13 mouse cellular contexts compared by ENCODE assay signal in the genomic region with DNA sequence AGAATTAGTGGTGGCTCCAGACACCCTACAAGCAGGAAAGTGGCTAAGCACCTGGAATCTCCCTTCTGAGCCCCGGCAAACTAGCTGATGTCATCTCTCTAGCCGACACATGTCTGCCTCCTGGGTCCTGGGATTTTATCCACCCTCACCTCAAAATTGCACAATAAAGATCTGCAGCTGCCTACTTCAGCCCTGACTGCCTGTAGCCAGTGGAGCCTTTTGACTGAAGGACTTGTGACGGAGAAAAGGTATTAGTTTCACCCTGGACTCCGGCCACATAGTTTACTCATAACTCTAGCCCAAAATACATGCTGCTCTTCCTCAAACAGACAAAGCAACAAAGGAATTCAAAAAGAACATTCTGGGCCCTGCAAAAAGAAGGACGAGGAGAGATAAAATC.
DNase-seq lines count a peak whose midpoint lies in the region; ATAC-seq and TF ChIP-seq lines count a peak whose summit lies in the region.
"Had no signal": no experiment of that assay in that cellular context is flagged by ENCODE, and none has a peak within 500 bp of the region (broad histone marks: within the 10 kb centered on the region; RNA-seq: fewer than 3 reads in every experiment).

No protein-coding gene starts in this region.

- no peaks in the 10 kb centered on the region for H3K27me3 ChIP-seq in heart, embryonic 10.5 days (ENCODE audit: insufficient read depth, poor library complexity, severe bottlenecking)
- H3K27me3 ChIP-seq in CH12.LX (replicated peaks), result no peaks in the 10 kb centered on the region
- no peaks in the 10 kb centered on the region for H3K27me3 ChIP-seq in limb, embryonic 15.5 days
- H3K27me3 ChIP-seq: neural tube, embryonic 12.5 days had no signal

- H3K4me2 ChIP-seq in CH12.LX (ENCODE audit: insufficient read depth, low read depth, poor library complexity, severe bottlenecking), result peak overlapping the region; percentile 39; the same call in 1 of the 2 replicates
- H3K4me2 ChIP-seq in limb, embryonic 15.5 days, result no peak overlapping the region
- H3K4me2 ChIP-seq: midbrain, embryonic 11.5 days; neural tube, embryonic 12.5 days had no signal

- H3K4me3 ChIP-seq in heart, embryonic 10.5 days, result no peak overlapping the region
- no peak overlapping the region for H3K4me3 ChIP-seq in CH12.LX (replicated peaks in 1 of 3; ENCODE audit: low read depth in 2 of 3, low read length in 2 of 3, poor library complexity in 1 of 3)
- no peak overlapping the region for H3K4me3 ChIP-seq in limb, embryonic 15.5 days
- H3K4me3 ChIP-seq: neural tube, embryonic 12.5 days had no signal

- H3K9ac ChIP-seq in CH12.LX (ENCODE audit: insufficient read depth, low read depth), result peak overlapping the region; percentile 45; the same call in 1 of the 2 replicates
- no peak overlapping the region for H3K9ac ChIP-seq in limb, embryonic 15.5 days
- H3K9ac ChIP-seq: forebrain, postnatal 0 days; neural tube, embryonic 12.5 days had no signal

- TF ChIP-seq CTCF in CH12.LX (conservative IDR thresholded peaks at IDR 0.05 in 1 of 2, IDR thresholded peaks at IDR 0.05 in 1 of 2; ENCODE audit: low read depth in 2 of 2, low read length in 2 of 2), result no peak

- H3K9me3 ChIP-seq in heart, embryonic 10.5 days, result no peaks in the 10 kb centered on the region
- no peaks in the 10 kb centered on the region for H3K9me3 ChIP-seq in CH12.LX (replicated peaks; ENCODE audit: low read length)
- no peaks in the 10 kb centered on the region for H3K9me3 ChIP-seq in limb, embryonic 15.5 days
- H3K9me3 ChIP-seq: neural tube, embryonic 12.5 days had no signal

- in situ Hi-C loops in CH12.LX (cut with MboI; ENCODE audit: low pct_ligation_motif_present, low pct_unique_long_range_greater_than_20kb, low sequenced_read_pairs), result no loop called here

- 42% methylated on average over 5 of the region's 5 CpGs for WGBS in heart, embryonic 10.5 days
- 32% methylated on average over 5 of the region's 5 CpGs for WGBS in limb, embryonic 15.5 days

- ATAC-seq in limb, embryonic 15.5 days (ENCODE audit: insufficient number of reproducible peaks, low FRiP score, low TSS enrichment, low read depth), result no peak
- ATAC-seq: forebrain, postnatal 0 days had no signal

- DNase-seq in heart, embryonic 10.5 days (ENCODE audit: low spot score), result no peak
- no peak for DNase-seq in heart, postnatal 36 days
- peak; percentile 56 for DNase-seq in 3134 (ENCODE audit: extremely low read depth, insufficient read length, low spot score)
- DNase-seq in CH12.LX (ENCODE audit: extremely low read depth), result no peak
- no peak for DNase-seq in urinary bladder, postnatal 25 days (ENCODE audit: low spot score)
- no peak for DNase-seq in layer of hippocampus, adult 18-20 months (ENCODE audit: low spot score in 2 of 2)
- DNase-seq: cerebellum, adult 11 months; forebrain, postnatal 0 days; kidney, adult 18-20 months; thymus, postnatal 36 days had no signal

- H3K27ac ChIP-seq in heart, embryonic 10.5 days, result peak overlapping the region; percentile 77
- H3K27ac ChIP-seq in CH12.LX (ENCODE audit: insufficient read depth, low read depth), result no peak overlapping the region
- H3K27ac ChIP-seq in limb, embryonic 15.5 days, result peak overlapping the region; percentile 43; the same call in 1 of the 2 replicates
- H3K27ac ChIP-seq: neural tube, embryonic 12.5 days had no signal

- no peaks in the 10 kb centered on the region; the same call in 1 of the 2 replicates for H3K79me2 ChIP-seq in CH12.LX (replicated peaks; ENCODE audit: control insufficient read depth, extremely low read depth, insufficient read depth, poor library complexity, severe bottlenecking)

- no peak for TF ChIP-seq RAD21 in CH12.LX (IDR thresholded peaks at IDR 0.05; ENCODE audit: low read depth, low read length)

- no peaks in the 10 kb centered on the region for H3K36me3 ChIP-seq in heart, embryonic 10.5 days
- no peaks in the 10 kb centered on the region for H3K36me3 ChIP-seq in CH12.LX (replicated peaks in 1 of 2; ENCODE audit: control insufficient read depth in 1 of 2, insufficient read depth in 1 of 2, low read length in 1 of 2)
- H3K36me3 ChIP-seq in limb, embryonic 15.5 days, result no peaks in the 10 kb centered on the region
- H3K36me3 ChIP-seq: neural tube, embryonic 12.5 days had no signal

- no peak for TF ChIP-seq POLR2A in CH12.LX (IDR thresholded peaks at IDR 0.05; ENCODE audit: low read depth, low read length)

- dilution Hi-C loops in CH12.LX (cut with MboI; ENCODE audit: extremely low pct_ligation_motif_present, extremely low pct_unique_long_range_greater_than_20kb, low sequenced_read_pairs), result no loop called here

- H3K4me1 ChIP-seq in heart, embryonic 10.5 days, result peaks cover 44% of the 10 kb centered on the region
- peaks cover 9 to 18% of the 10 kb centered on the region in 2 experiments; a peak in 3 of 4 replicates for H3K4me1 ChIP-seq in CH12.LX (ENCODE audit: control insufficient read depth in 1 of 2, insufficient read depth in 2 of 2)
- peaks cover 29% of the 10 kb centered on the region for H3K4me1 ChIP-seq in limb, embryonic 15.5 days
- H3K4me1 ChIP-seq: neural tube, embryonic 12.5 days had no signal

- TF ChIP-seq EP300 in CH12.LX (IDR thresholded peaks at IDR 0.05; ENCODE audit: low read length), result no peak

- intact Hi-C loops in heart, postnatal 36 days (cut with DNase I), result no loop called here

TF ChIP-seq in CH12.LX, 34 proteins besides CTCF, POLR2A, EP300 and RAD21:
- no peak for TF ChIP-seq PAX5 (IDR thresholded peaks at IDR 0.05; ENCODE audit: low read length)
- TF ChIP-seq MAFK (IDR thresholded peaks at IDR 0.05; ENCODE audit: insufficient replicate concordance, low read length), result no peak
- no peak for TF ChIP-seq HCFC1 (IDR thresholded peaks at IDR 0.05; ENCODE audit: low read depth, low read length)
- no peak for TF ChIP-seq MYC (IDR thresholded peaks at IDR 0.05; ENCODE audit: low read depth, low read length)
- no peak for TF ChIP-seq CHD2 (IDR thresholded peaks at IDR 0.05; ENCODE audit: low read length)
- TF ChIP-seq SMC3 (IDR thresholded peaks at IDR 0.05; ENCODE audit: low read depth, low read length), result no peak
- TF ChIP-seq ZKSCAN1 (IDR thresholded peaks at IDR 0.05; ENCODE audit: borderline replicate concordance, low read depth, low read length), result no peak
- no peak for TF ChIP-seq GABPA (IDR thresholded peaks at IDR 0.05; ENCODE audit: insufficient replicate concordance, low read depth, low read length)
- TF ChIP-seq UBTF (IDR thresholded peaks at IDR 0.05; ENCODE audit: low read depth, low read length), result no peak
- no peak for TF ChIP-seq NELFE (IDR thresholded peaks at IDR 0.05; ENCODE audit: low read depth, low read length)
- no peak for TF ChIP-seq TCF12 (IDR thresholded peaks at IDR 0.05; ENCODE audit: low read depth, low read length)
- no peak for TF ChIP-seq MAX (IDR thresholded peaks at IDR 0.05; ENCODE audit: low read length)
- TF ChIP-seq ELF1 (IDR thresholded peaks at IDR 0.05; ENCODE audit: low read depth, low read length), result no peak
- TF ChIP-seq JUN (IDR thresholded peaks at IDR 0.05; ENCODE audit: insufficient read depth, low read depth, low read length), result no peak
- TF ChIP-seq JUND (conservative IDR thresholded peaks at IDR 0.05; ENCODE audit: low read depth, low read length), result no peak
- TF ChIP-seq ETS1 (conservative IDR thresholded peaks at IDR 0.05; ENCODE audit: low read depth, low read length), result no peak
- no peak for TF ChIP-seq ZC3H11A (IDR thresholded peaks at IDR 0.05; ENCODE audit: low read depth, low read length)
TF ChIP-seq in CH12.LX: peak in this region for 0.
